Mouse (Mus musculus) thymus, adult 2 months (tissue): ENCODE data around the gene Slc26a3.

ENCODE experiments used
- CTCF ChIP-seq: fragments of 200-500 bp; IDR thresholded peaks from 2 replicates; pipeline ENCODE4 v1.5.1; 2012; ENCODE audit warnings: mild to moderate bottlenecking, control low read depth, low read length, moderate library complexity, borderline replicate concordance; ENCODE audit not compliant: control insufficient read depth, poor library complexity, insufficient read depth; ENCODE audit errors: extremely low read depth
- POLR2A ChIP-seq: fragments of 200-500 bp; IDR thresholded peaks from 2 replicates; pipeline ENCODE4 v1.6.1; 2012; ENCODE audit warnings: mild to moderate bottlenecking, low read length, control low read depth, moderate library complexity; ENCODE audit not compliant: control insufficient read depth, poor library complexity, insufficient read depth; ENCODE audit errors: extremely low read depth

GRCm38 (mm10) chr12:31400821-31401220 lies 10.2 kb downstream of the Slc26a3 start:
- TF ChIP-seq CTCF = no peak
- TF ChIP-seq POLR2A = no peak
